Mouse (Mus musculus) urinary bladder, adult 2 months (tissue): ENCODE data around the gene Gpkow. TPM values are rescaled to one million over a fixed set of nuclear protein-coding genes. Genes with fewer than 3 reads are reported as not detected.

Experiments used
- DNase-seq: peaks from one replicate; pipeline ENCODE4 v3.0.0; 2022; ENCODE audit warnings: low spot score
- polyA plus RNA-seq: library from polyadenylated mRNA; depleted of rRNA; stranded (reverse); fragments of >200 nt; gene quantifications from 2 replicates; pipeline ENCODE4 v1.2.3, GENCODE M21; 2012; rRNA removed

The Gpkow gene
- polyA plus RNA-seq: 20.6 and 21.9 TPM in 2 replicates

DNA sequence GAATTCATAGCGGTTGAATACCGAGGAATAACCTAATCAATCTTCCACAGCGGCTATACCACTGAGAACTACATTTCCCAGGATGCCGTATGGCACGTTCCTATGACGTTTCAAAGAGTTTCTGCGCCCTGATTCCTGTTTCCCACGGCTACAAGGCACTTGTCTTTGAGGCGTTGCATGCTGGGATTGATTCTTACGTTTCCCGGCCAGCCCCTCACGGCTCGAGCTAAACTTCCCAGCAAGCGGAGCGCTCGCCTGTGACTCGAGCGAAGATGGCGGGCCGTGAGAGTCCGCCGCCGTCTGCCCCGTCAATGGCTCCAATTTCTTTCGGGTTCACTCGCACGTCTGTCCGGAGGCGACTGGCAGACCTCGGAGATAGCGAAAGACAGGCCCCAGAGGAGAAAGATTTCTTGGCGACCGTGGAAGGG is at the start of gene Gpkow:
Gpkow (plus strand) TSS at position 178 of the 428 bp plus-strand sequence.
- DNase-seq: peak; percentile 40

DNA sequence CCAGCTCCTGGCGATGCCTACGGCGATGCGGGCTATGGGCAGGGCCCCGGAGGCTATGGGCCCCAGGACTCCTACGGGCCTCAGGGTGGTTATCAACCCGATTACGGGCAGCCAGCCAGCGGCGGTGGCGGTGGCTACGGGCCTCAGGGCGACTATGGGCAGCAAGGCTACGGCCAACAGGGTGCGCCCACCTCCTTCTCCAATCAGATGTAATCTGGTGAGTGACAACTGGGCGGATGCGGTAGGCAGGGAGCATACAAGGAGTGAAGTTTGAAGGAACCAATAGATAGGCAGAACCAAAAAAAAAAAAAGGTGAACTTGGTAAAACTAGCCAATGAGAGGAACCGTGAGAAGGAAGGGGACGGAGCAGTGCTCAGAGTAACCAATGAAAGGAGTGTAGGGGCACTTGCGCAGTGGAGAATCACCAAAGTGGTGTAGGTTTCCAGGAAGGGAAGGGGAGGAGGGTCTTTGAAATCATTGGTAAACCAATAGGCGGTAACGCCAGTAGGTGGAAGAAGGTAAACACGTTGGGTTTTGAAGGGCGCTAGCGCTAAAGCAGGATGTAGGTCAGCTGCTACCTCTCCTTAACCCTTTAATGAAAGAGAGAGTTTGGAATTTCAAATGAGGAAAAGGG is 48.1 kb upstream of the Gpkow start:
- DNase-seq: peak; percentile 69

DNA sequence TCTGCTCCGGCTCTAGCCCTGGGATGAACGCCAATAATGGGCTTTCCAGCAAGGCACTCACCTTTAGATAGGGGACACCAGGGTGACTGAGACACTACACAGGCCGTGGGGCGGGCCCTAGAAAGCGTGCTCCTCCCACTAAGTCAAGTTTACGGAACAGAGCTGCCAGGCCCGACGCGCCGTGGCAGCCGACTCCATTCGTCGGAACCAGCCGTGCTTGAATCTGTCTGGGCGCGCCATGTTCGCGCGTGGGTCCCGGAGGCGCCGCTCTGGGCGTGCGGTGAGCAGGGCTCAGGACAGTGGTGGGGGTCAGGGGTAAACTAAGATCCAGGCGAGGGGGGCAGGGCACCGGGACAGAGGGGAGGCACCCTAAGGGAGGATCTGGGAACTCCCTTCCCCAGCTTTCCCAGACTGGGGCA is 39.7 kb upstream of the Gpkow start, which contains the start of gene Prickle3:
Prickle3 (plus strand) TSS at position 40 of the 419 bp plus-strand sequence.
- no peak for DNase-seq

DNA sequence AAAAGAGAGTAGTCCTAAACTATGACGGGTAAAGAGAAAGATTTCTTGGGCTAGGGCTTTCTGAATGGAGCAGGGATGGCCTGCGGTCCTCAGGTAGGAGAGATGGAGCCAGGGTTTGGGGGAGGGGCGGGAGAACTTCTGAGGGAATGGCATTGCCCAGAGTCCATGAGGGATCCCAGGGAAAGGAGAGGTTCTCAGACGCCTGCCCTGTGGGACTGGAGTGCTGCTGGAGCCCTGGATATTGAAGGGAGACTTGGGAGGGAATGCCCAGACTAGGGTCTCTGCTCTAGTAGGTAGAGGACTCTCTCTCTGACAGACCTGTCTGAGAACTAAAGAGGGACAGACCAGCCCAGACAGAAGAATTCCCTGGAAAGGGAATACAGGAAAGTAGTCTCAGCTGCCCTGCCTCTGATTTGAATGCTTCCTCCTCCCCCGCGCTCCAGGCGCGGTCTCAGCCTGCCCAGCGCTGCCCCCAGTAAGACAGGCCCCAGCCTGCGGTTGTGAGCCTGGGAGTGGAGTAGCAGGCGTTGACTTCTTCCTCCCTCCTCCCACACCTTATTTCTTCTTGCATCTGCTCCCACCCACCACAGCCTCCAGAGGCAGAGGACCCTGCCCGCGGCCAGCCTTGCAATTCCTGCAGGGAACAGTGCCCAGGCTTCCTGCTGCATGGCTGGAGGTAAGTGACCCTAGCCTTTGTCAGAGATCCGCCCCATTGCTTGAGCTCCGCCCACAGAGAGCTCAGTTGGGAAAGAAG is 38.7 kb upstream of the Gpkow start:
- no peak for DNase-seq

DNA sequence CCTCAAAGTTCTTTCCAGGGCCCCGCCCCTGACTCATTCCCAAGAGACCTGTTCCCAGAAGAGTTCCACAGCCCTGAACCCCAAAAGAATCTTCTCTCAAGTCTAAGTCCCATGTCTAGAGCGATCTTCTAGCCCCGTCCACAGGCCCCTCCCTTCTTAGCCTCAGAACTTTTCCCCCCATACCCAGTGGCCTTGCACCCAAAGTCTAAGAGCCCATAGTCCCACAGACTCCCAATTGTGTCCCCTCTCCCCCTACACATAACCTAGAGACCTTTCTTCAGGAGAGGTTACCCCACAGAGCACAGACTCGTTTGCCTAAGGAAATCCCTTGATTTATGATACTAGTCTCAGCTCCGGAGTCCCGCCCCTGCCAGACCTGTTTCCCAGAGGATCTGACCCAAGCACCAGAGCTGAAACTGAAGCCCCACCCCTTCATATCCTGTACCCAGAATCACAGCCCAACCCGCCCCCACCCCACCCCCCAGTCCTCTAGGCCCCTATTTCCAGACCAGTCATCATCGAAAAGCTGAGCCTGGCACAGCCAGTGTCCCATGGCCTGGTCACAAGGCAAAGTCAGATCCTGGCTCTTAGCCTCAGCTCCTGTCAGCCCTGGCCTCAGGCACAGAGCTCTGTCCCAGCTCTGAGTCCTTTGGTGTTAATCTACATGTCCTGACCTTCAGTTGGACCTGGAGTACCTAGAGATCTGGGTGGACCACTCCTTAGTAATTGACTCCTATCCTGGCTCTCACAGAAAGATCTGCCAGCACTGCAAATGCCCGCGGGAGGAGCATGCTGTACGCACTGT is 37.9 kb upstream of the Gpkow start:
- DNase-seq: no peak

DNA sequence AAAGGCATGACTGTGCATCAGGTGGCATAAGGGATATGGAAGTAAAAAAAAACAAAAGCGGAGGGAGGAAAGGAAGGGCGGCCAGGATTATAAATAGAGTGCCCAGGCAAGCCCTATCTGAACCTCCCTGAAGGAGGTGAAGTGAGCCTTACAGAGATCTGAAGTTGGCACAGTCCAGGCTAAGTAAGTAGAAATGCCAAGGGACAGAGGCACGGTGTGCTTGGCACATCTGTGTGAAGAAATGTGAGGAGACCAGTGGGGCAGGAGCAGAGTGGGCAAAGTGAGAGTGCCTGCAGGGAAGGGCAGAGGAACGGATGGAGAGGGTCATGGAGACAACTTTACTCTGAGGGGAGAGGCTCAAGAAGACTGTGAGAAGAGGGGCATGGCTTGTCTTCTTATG is 35.8 kb upstream of the Gpkow start:
- no peak for DNase-seq

DNA sequence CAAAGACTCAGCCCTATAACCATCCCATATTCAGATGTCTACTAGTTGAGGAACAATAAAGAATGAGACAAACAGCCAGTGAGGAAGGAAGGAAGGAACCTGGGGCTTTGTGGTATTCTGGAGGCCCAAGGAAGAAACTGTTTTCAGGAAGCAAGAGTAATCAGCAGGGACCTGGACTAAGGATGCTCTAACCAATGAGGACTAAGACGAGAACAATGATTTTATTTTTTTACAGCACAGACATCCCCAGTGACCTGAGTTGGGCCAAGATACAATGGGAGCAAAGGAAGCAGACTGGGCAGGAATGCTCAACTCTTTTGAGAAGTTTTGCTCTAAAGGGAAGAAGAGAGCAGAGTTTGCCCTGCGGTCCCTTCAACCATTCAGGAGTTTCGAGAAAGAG is 34.0 kb upstream of the Gpkow start:
- no peak for DNase-seq

DNA sequence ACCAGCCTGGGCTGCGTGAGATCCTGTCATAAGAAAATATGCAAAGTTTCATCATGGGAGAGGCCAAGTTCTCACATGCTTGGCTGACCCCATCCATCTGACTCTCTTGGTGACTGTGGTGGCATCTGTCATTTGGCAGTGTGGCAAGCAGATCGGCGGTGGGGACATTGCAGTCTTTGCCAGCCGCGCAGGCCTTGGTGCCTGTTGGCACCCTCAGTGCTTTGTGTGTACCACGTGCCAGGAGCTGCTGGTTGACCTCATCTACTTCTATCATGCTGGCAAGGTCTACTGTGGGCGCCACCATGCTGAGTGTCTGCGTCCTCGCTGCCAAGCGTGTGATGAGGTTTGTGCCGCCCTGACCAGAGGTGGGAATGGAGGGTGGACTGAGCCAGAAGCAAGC is 32.1 kb upstream of the Gpkow start:
- no peak for DNase-seq

DNA sequence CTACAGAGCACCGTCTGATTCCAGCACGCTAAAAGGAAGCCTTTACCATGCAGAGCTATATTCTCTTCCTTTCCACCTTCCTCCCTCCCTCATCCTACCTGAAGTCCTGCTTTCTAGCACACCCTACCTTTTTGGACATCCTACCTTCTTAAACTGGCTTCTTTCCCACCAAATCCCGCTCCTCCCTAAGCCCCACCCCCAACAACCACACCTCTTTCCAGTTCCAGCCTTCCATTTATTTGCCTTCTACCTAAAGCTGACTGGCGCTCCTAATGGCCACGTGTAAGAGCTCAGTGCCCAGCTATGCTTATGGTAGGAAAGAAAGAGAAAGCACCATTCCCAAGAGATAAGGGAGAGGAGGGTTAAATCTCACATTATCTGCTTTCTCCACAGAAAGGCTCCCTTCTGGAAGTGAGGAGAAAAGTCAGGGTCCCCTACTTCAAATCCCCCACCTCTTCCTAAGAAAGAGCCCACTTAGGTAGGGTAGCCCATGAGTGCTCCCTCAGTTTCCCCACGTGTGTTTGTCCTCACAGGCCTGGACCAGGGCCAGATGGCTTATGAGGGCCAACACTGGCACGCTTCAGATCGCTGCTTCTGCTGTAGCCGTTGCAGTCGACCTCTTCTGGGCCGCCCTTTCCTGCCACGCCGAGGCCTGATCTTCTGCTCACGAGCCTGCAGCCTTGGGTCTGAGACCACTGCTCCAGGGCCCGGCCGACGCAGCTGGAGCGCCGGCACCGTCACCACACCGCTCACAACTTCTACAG is 31.0 kb upstream of the Gpkow start:
- DNase-seq: no peak

DNA sequence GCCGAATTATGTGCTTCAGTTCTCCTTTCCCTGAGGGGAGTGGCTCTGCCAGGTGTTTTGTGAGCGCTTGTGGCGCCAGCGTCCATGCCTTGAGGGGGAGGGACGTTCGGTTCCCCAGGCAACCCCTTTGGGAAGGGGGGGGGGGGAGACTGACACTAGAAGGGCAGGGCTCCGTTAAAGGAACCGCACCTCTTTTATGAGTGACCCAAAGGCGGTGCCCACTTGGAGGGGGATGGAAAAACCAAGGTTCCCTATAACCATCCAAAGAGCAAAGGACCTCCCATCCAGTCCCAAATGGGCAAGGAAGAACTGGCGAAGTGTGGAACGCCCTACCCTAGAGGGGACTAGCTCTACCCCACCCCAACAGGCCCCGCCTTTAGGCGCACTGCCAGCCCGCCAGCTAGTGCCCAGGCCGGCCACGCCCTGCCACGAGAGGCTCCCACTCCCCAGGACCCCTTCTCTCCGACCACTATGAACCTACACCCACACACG is 26.5 kb upstream of the Gpkow start:
- DNase-seq: peak; percentile 60

DNA sequence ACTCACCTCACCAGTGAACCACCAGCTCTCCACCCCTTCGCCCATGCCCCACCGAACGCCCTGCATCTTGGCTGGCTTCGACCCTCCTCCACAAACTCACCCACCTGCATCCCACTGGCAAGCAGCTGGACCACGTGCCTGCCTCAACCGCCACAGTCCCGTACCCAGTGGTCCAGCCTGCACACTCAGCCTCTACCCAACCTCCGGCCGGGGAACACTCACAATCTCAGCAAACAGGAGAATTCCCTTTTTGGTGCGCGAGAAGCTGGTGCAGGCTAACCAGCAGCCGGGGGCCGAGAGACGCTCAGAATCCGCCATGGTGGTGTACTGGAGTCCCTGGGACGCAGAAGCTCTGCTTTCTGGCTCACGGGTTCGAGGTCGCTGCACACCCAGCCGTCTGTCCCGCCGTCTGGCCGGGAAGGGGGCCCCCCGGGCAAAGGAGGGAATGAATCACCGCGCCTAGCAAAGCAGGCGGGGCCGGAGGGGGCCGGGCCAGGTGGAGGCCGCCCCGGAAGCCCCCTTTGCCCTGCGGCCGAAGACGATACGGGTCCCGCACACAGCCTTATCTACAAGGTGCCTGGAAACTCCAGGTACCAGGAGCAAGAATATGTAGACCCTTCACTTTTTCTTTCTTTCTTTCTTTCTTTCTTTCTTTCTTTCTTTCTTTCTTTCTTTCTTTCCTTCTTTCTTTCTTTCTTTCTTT is 25.9 kb upstream of the Gpkow start, which contains the start of gene Plp2:
Plp2 (minus strand) TSS at position 470 of the 703 bp plus-strand sequence.
- DNase-seq: peak; percentile 47

DNA sequence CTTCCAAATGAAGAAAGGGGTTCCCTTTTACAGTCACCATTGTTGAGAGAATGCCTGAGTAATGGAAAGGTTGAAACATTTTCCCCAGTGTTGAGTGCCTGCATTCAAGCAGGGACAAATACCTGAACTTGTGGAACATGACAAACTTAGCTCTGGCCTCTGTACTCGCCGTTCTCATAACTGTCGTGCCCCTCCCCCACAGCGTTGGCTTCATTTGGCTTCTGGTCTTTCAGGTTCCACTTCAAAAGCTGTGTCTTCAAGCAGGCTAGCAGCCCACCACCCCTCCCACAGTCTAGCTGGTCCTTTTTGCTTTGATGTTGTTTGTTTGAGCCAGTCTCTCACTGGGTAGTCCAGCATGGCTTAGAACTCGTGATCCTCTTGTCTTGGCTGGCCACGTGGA is 24.2 kb upstream of the Gpkow start:
- no peak for DNase-seq

DNA sequence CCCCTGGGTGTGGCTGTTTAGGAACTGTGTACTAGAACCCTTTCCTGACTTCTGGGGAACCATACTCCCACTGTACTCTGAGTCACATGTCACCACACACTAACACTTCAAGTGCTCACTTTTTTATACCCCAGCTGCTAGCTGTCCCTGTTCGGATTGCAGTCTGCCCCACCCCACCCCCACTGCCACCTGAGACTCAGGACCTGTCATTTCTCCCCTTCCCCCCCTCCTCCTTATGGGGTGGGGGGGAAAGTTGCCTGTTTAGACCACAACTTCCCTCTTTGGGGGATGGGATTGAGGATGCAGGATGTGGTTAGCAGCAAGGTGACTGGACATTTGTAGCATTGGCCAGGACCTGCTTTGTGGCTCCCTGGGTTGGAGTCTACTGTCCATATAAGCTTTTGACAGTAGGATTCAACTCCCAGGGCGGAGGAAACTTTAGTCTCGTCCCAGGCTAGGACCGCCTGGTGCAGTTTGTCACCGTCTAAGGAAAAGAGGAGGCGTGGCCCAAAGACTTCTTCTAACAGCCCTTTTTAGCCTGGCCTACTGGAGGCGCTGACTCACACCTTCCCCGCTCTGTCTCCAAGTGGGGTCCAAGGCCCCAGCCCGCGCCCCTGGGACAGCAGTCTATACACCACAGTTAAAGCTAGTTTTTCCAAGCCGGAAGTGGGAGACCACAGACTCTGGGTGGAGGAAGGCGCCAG is 23.2 kb upstream of the Gpkow start:
- no peak for DNase-seq

DNA sequence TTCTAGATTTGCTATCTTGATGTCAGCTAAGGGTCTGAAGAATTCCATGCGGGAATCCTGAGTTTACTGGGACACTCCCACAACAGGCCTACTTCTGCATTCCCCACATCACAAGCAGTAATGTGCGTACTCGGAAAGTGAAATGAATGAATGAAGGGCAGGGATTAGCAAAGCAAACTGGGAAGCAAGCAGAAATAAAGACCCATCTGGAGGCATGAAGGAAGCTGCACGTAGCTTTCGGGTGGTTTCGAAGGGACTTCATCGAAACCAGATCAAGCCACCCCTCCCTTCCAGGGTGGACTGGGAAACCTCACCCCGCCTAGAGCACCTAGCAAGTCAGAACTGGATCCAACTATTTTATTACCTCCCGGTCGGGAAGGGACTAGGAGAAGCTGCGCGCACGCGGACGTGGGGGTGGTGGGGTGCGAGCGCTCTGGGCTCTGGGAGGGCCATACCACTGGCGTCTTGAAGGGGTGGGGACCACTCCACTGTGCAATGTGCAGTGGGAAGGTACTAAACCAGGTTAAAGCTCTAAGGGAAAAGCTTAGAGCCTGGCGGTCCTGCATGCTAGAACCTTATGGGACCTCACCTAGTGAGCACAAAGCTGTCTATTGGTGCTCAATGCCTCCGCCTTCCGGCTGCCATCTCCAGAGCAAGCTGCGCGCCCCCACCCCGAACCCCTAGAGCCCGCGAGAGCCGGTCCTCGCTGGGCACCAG is 22.5 kb upstream of the Gpkow start:
- DNase-seq: no peak

DNA sequence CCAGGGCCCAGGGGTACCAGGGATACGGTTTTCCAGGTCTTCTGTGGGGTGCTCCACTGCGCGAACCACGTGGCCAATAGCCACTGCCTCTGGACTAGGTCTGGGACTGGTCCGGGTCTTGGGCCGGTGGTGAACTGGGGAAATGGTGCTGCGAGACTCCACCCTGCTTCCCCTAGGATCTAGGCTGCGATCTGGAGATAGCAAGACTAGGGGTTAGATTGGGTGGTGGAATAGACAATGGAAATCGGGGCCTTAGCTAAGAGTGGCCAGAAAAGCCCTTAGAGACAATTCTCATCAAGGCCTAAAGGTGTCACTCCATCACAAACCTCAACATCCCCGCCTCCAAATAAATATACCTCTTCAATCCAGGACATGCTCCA is 21.9 kb upstream of the Gpkow start:
- DNase-seq: no peak

DNA sequence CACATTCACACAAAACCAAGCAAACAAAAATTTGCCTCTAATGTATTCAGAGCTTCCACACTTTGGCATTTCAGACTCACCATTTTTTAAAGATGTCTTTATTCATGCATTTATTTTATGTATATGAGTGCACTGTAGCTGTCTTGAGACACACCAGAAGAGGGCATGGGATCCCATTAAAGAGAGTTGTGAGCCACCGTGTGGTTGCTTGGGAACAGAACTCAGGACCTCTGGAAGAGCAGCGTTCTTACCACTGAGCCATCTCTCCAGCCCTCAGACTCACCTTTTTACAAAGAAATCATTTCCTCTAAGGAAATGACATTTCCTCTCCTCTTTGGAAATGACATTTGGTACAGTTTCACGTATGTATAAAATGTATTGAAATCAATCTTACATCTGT is 17.9 kb upstream of the Gpkow start:
- no peak for DNase-seq

DNA sequence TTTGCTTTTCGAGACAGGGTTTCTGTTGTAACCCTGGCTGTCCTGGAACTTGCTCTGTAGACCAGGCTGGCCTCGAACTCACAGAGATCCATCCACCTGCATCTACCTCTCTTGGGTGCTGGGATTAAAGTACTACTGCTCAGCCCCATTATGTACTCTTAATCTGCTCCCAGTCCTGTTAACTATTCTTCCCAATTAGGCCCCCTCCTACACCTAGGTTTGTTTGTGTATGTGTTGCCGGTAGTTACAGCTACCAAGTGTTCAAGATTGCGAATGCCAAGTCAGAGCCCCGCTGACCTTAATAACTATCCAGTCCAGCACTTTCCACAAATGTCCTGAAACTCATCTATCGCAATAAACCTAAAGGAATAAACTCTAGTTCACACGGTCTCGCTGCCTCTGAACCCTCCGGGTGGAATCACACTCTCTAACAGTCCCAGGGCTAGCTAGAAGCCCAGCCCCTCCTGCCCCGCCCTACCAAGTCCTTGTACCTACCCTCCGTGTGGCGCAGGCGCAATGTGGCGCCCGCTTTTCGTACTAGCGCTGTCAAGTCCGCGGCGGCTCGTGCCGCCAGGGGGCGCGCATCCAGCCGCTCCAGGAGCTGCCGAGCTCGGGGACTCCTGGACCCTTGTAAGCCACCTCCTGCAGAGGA is 17.4 kb upstream of the Gpkow start:
- peak; percentile 71 for DNase-seq

DNA sequence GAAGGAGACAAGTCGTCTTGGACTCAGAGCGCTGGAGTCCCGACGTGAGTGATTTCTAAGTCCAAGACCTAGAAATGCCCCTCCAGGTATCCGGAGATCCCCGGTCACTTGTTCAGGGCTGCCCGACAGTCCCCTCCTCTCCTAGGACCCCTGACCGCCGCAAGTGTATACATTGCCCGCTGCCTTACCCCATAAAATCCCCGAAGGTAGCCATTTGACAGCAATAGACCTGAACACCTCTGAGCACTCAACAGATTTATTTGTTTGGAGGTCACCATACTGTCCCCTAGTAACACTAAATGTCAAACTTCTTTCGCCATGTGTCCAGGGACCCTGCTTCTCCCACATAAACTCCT is 16.9 kb upstream of the Gpkow start:
- DNase-seq: no peak

DNA sequence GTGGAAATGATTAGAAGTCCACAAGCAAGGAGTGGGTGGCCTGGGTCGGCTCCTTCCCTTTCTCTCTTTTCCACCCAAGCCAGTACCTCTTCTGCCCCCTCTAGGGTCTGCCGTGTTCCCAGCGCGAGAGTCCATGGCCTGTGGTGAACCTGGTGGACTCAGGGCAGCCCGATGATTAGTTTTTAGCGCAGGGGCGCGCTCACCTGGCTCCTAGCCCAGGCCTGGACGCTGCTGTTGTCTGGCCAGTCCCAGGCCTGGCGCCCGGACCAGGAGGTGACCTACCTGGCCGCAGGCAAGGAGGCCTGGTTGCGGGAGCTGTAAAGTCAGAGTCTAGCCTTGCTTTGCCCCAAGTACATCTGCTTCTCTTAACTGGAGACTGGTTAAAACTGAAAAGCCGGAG is 16.1 kb upstream of the Gpkow start, which contains the start of gene Magix:
Magix (minus strand) TSS at position 388 of the 400 bp plus-strand sequence.
- DNase-seq: no peak
